Mouse (Mus musculus) liver, embryonic 14.5 days (tissue): Measurements from ENCODE around the gene Nwd2. TPM values are rescaled to one million over a fixed set of nuclear protein-coding genes. Genes with fewer than 3 reads are reported as not detected.
A peak's percentile ranks its signal among the peaks of the same experiment; 100 is the strongest.

Experiments
- ATAC-seq: fragments of 200-750 bp; cut with Nextera tagmentation; 2 replicates; pipeline ENCODE4 v1.8.0; 2017; ENCODE audit warnings: moderate number of reproducible peaks, mild to moderate bottlenecking, moderate library complexity; ENCODE audit not compliant: insufficient read depth
- DNase-seq, 3 experiments: peaks; one replicate each; pipeline ENCODE4 v3.0.0-alpha.2; 2012 to 2013; ENCODE audit warnings: low read depth in 3 of 3, low spot score in 3 of 3
- H3K27ac ChIP-seq: fragments of 300-500 bp; sonication (generic); 2 replicates; pipeline ENCODE4 v1.5.1; 2014; ENCODE audit warnings: moderate library complexity, mild to moderate bottlenecking, control low read depth, inconsistent platforms
- H3K27me3 ChIP-seq: fragments of 300-500 bp; sonication (generic); 2 replicates; pipeline ENCODE4 v1.6.1; 2014; ENCODE audit warnings: mild to moderate bottlenecking, low read length, moderate library complexity; ENCODE audit not compliant: control insufficient read depth, insufficient read depth
- H3K36me3 ChIP-seq: fragments of 300-500 bp; sonication (generic); replicated peaks from 2 replicates; pipeline ENCODE4 v1.6.1; 2014; ENCODE audit warnings: low read depth; ENCODE audit not compliant: control insufficient read depth, insufficient read depth
- H3K4me1 ChIP-seq, 2 experiments: fragments of 200-500 bp in 1 of 2; fragments of 300-500 bp in 1 of 2; sonication (generic) in 1 of 2; replicated peaks; 2 replicates each; pipeline ENCODE4 v1.6.1; 2012 to 2014; ENCODE audit warnings: antibody characterized with exemption in 1 of 2, inconsistent platforms in 1 of 2, low read length in 1 of 2; ENCODE audit not compliant: control insufficient read depth in 2 of 2, insufficient read depth in 2 of 2
- H3K4me2 ChIP-seq: fragments of 300-500 bp; sonication (generic); 2 replicates; pipeline ENCODE4 v1.6.1; 2014; ENCODE audit warnings: low read depth, mild to moderate bottlenecking, control low read depth, moderate library complexity
- H3K4me3 ChIP-seq, 2 experiments: fragments of 200-500 bp in 1 of 2; fragments of 300-500 bp in 1 of 2; sonication (generic) in 1 of 2; 2 replicates each; pipeline ENCODE4 v1.5.1; 2012 to 2014; ENCODE audit warnings: low read depth in 2 of 2, low read length in 2 of 2, mild to moderate bottlenecking in 2 of 2, control low read depth in 1 of 2, inconsistent platforms in 1 of 2, moderate library complexity in 1 of 2; ENCODE audit not compliant: insufficient read depth in 1 of 2
- H3K9ac ChIP-seq: fragments of 300-500 bp; sonication (generic); replicated peaks from 2 replicates; pipeline ENCODE4 v1.6.1; 2014; ENCODE audit warnings: mild to moderate bottlenecking, control low read depth, moderate library complexity
- H3K9me3 ChIP-seq: fragments of 300-500 bp; sonication (generic); 2 replicates; pipeline ENCODE4 v1.6.1; 2016; ENCODE audit warnings: low read length, mixed read lengths; ENCODE audit not compliant: control insufficient read depth
- CTCF ChIP-seq: IDR thresholded peaks from 2 replicates; pipeline ENCODE4 v1.5.1; 2016; ENCODE audit warnings: antibody characterized with exemption, low read depth, control low read depth
- EP300 ChIP-seq: IDR thresholded peaks from 2 replicates; pipeline ENCODE4 v1.6.1; 2016; ENCODE audit warnings: antibody characterized with exemption, low read depth
- WGBS: fragments of 180-500 bp; shearing (Covaris S2); extraction: QIAGEN DNeasy Blood & Tissue Kit; methylation state at CpG from one replicate; pipeline ENCODE4 v1.1.7; 2014; ENCODE audit not compliant: insufficient replicate concordance; 5-methylcytosine and 5-hydroxymethylcytosine counted together
- polyA plus RNA-seq, 2 experiments: library from polyadenylated mRNA; depleted of rRNA in 1 of 2; stranded (reverse) in 1 of 2; unstranded in 1 of 2; fragments of >200 nt; fragmentation: Nextera tagmentation in 1 of 2; extraction: Ambion mirVana in 1 of 2; gene quantifications; 2 replicates each; pipeline versions ENCODE4 v1.2.1 to v1.2.3; 2012 to 2014

The Nwd2 gene
- polyA plus RNA-seq, 2 experiments, result 0.03 TPM; not detected in 1

GRCm38 (mm10) chr5:63834435-63834834 lies 185.5 kb downstream of the Nwd2 start:
- Histone ChIP-seq H3K4me3 (no peak overlapping the region), H3K27me3 (no peaks in the 10 kb centered on the region), H3K36me3 (no peaks in the 10 kb centered on the region), H3K4me2 (no peak overlapping the region), H3K27ac (no peak overlapping the region), H3K9me3 (no peaks in the 10 kb centered on the region), H3K9ac (no peak overlapping the region), H3K4me1 (peaks cover 14 to 35% of the 10 kb centered on the region in 2 experiments)
- DNase-seq (no peak), ATAC-seq (no peak)
- no peak for TF ChIP-seq CTCF
- TF ChIP-seq EP300, result no peak
- WGBS, result 73% methylated on average over 3 of the region's 3 CpGs

DNA sequence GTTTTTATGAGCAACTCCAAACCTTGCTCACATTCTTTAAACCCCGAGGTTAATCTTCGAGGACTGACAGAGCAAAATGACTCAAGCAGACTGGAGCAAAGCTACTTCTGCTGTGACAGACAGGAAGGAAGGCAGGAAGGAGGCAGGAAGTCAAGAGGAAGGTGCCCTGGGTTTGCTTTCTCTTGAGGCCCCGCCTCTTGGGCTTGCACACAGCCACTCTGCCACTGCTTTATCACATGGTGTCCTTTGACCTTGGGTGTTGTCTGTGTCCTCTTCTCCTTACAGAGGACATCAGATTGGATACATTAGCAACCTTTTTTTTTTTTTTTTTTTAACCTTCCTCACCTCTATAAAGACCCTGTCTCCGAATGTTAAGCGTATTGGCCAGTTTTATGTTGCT lies 188.2 kb downstream of the Nwd2 start:
- 31% methylated on average over 5 of the region's 5 CpGs for WGBS
- TF ChIP-seq CTCF (no peak), EP300 (no peak)
- no peak overlapping the region for H3K27ac ChIP-seq
- DNase-seq (no peak), ATAC-seq (peak; percentile 41; the same call in 1 of the 2 replicates)
- H3K4me3 ChIP-seq, result no peak overlapping the region
- no peaks in the 10 kb centered on the region for H3K9me3 ChIP-seq
- H3K9ac ChIP-seq, result no peak overlapping the region
- no peak overlapping the region for H3K4me2 ChIP-seq
- H3K36me3 ChIP-seq, result no peaks in the 10 kb centered on the region
- H3K4me1 ChIP-seq, result peaks cover 12 to 21% of the 10 kb centered on the region in 2 experiments
- no peaks in the 10 kb centered on the region for H3K27me3 ChIP-seq

DNA sequence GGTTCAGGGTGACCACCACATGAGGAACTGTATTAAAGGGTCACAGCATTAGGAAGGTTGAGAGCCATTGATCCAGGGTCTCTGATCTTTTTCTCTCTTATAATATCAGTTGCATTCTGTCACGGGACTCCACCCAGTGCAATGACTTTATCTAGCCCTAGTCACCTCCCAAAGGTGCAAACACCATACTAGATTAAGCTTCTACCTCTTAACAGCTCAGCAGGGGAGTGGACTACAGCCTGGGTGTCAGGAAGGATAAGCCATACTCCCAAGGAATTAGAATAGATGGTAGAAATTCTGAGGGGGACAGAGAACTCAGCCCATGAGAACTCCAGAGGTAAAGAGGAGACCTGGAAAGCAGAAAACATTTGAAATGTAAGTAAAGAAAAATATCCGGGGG lies 188.9 kb downstream of the Nwd2 start:
- no peak overlapping the region for H3K27ac ChIP-seq
- H3K9me3 ChIP-seq, result no peaks in the 10 kb centered on the region

GRCm38 (mm10) chr5:63839801-63840416 lies 191.0 kb downstream of the Nwd2 start:
- TF ChIP-seq CTCF (no peak), EP300 (no peak)
- Histone ChIP-seq H3K4me2 (no peak overlapping the region), H3K36me3 (no peaks in the 10 kb centered on the region), H3K27ac (no peak overlapping the region), H3K4me1 (peaks cover 12 to 18% of the 10 kb centered on the region in 2 experiments), H3K4me3 (no peak overlapping the region), H3K9me3 (no peaks in the 10 kb centered on the region), H3K9ac (no peak overlapping the region), H3K27me3 (no peaks in the 10 kb centered on the region)
- no peak for ATAC-seq
- 69% methylated on average over 12 of the region's 12 CpGs for WGBS
- DNase-seq, result no peak

More for the DNA sequence above, 188.9 kb downstream of the Nwd2 start:
- no peak overlapping the region for H3K4me2 ChIP-seq
- no peak for DNase-seq
- H3K9ac ChIP-seq, result no peak overlapping the region
- TF ChIP-seq CTCF, result no peak
- no peak for TF ChIP-seq EP300
- WGBS, result 46% methylated on average over 2 of the region's 2 CpGs
- no peak overlapping the region for H3K4me3 ChIP-seq
- H3K4me1 ChIP-seq, result peaks cover 12 to 21% of the 10 kb centered on the region in 2 experiments
- H3K36me3 ChIP-seq, result no peaks in the 10 kb centered on the region
- ATAC-seq, result peak; percentile 52; the same call in 1 of the 2 replicates
- no peaks in the 10 kb centered on the region for H3K27me3 ChIP-seq

GRCm38 (mm10) chr5:63847080-63847479 lies 198.2 kb downstream of the Nwd2 start:
- peak overlapping the region; percentile 28; the same call in 1 of the 2 replicates for H3K4me2 ChIP-seq
- ATAC-seq (peak; percentile 48; the same call in 1 of the 2 replicates), DNase-seq (no peak)
- no peaks in the 10 kb centered on the region for H3K36me3 ChIP-seq
- H3K9me3 ChIP-seq, result 0 out of 2 replicates have a peak, but pooled peaks cover 2% of the 10 kb centered on the region
- WGBS, result 70% methylated on average over 8 of the region's 8 CpGs
- H3K27me3 ChIP-seq, result no peaks in the 10 kb centered on the region
- no peak for TF ChIP-seq EP300
- no peak for TF ChIP-seq CTCF
- H3K4me3 ChIP-seq, result no peak overlapping the region
- no peaks in the 10 kb centered on the region for H3K4me1 ChIP-seq
- H3K27ac ChIP-seq, result peak overlapping the region; percentile 53
- no peak overlapping the region for H3K9ac ChIP-seq
